Mouse (Mus musculus) brain, embryonic 14.5 days (tissue): Measurements from ENCODE around the gene Urb2.
A peak's percentile ranks its signal among the peaks of the same experiment; 100 is the strongest.

Experiments
- CTCF ChIP-seq: fragments of 200-500 bp; IDR thresholded peaks from 2 replicates; pipeline ENCODE4 v1.5.1; 2012; ENCODE audit warnings: inconsistent platforms, mild to moderate bottlenecking, moderate library complexity, borderline replicate concordance; ENCODE audit not compliant: insufficient read depth, insufficient read length; ENCODE audit errors: extremely low read depth
- POLR2A ChIP-seq: fragments of 200-500 bp; IDR thresholded peaks from 2 replicates; pipeline ENCODE4 v1.6.1; 2012; ENCODE audit warnings: mild to moderate bottlenecking, inconsistent platforms, borderline replicate concordance; ENCODE audit not compliant: poor library complexity, insufficient read depth, insufficient read length, severe bottlenecking; ENCODE audit errors: extremely low read depth

GRCm38 (mm10) chr8:123982826-123983400, 38.4 kb upstream of the Urb2 start, which contains the start of gene Abcb10:
- TF ChIP-seq CTCF (no peak), POLR2A (peak; percentile 54)
